Mouse (Mus musculus) midbrain, embryonic 14.5 days (tissue): ENCODE measurements at regions not wholly inside any gene's neighbourhood (a gene's known extent, or its start where the extent isn't known, plus 50 kb on each side); places are given as distances from the start of the nearest gene placed in this dataset.

ENCODE experiments used
- ATAC-seq: fragments of 200-750 bp; cut with Nextera tagmentation; 2 replicates; pipeline ENCODE4 v1.8.0; 2017; ENCODE audit warnings: moderate number of reproducible peaks, moderate library complexity; ENCODE audit not compliant: low FRiP score, low TSS enrichment
- DNase-seq: peaks from one replicate; pipeline ENCODE4 v3.0.0-alpha.2; 2015
- H3K27ac ChIP-seq: fragments of 300-500 bp; sonication (generic); replicated peaks from 2 replicates; pipeline ENCODE4 v1.5.1; 2014; ENCODE audit warnings: mild to moderate bottlenecking, low read depth, low read length, moderate library complexity
- H3K27me3 ChIP-seq: fragments of 300-500 bp; sonication (generic); 2 replicates; pipeline ENCODE4 v1.6.1; 2014; ENCODE audit warnings: low read length, control low read depth, mixed read lengths; ENCODE audit not compliant: control insufficient read depth, insufficient read depth
- H3K36me3 ChIP-seq: fragments of 300-500 bp; sonication (generic); 2 replicates; pipeline ENCODE4 v1.6.1; 2014; ENCODE audit warnings: low read length, control low read depth; ENCODE audit not compliant: control insufficient read depth, insufficient read depth
- H3K4me1 ChIP-seq: fragments of 300-500 bp; sonication (generic); 2 replicates; pipeline ENCODE4 v1.6.1; 2014; ENCODE audit warnings: mild to moderate bottlenecking, antibody characterized with exemption, low read length, control low read depth; ENCODE audit not compliant: control insufficient read depth, insufficient read depth
- H3K4me2 ChIP-seq: fragments of 300-500 bp; sonication (generic); 2 replicates; pipeline ENCODE4 v1.6.1; 2014; ENCODE audit warnings: mild to moderate bottlenecking, low read length, moderate library complexity
- H3K4me3 ChIP-seq: fragments of 300-500 bp; sonication (generic); replicated peaks from 2 replicates; pipeline ENCODE4 v1.5.1; 2014; ENCODE audit warnings: low read depth, low read length
- H3K9ac ChIP-seq: fragments of 300-500 bp; sonication (generic); replicated peaks from 2 replicates; pipeline ENCODE4 v1.6.1; 2014; ENCODE audit warnings: mild to moderate bottlenecking, low read length, moderate library complexity
- H3K9me3 ChIP-seq: fragments of 300-500 bp; sonication (generic); 2 replicates; pipeline ENCODE4 v1.6.1; 2016; ENCODE audit warnings: low read length, control low read depth, mixed read lengths; ENCODE audit not compliant: control insufficient read depth
- WGBS: fragments of 180-500 bp; shearing (Covaris S2); extraction: QIAGEN DNeasy Blood & Tissue Kit; methylation state at CpG from one replicate; pipeline ENCODE4 v1.1.7; 2014; 5-methylcytosine and 5-hydroxymethylcytosine counted together

DNA sequence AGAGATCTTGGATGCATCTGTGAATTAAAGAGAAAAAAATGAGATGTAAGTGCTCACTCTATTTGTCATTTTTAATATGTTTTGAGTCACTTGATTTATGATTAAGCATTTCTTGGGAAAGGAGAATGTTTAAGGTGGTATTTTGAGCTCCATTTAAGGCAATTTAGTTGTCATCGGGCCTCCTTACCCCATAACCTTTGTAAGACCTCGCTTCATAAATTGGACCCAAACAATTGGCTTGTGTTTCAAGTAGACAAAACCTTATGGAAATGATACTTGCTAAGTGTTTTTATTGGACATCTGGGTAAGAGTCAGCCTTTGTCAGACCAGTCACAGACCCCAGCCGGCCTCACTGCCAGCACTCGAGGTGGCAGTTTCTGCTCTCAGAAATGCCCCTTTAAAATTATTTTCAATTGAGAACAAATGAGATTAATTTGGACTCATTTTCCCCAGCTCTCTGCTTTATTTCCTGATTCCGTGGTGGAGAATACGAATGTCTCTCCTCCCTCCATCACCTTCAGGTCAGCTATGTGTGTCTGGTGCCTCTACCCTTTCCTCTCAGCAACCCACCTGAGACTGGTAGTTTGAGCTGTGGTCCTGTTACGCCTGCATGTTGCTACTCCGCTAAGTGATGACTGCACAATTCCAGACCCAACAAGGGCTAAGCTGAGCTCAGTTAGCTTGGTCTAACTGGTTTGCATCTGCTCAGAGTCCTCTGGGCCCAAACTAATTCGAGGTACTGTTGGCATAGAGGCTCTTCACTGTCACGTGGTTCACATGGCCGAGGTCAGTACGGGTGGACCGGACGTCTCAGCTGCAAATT is 78.7 kb upstream of the Veph1 start:
- DNase-seq (no peak), ATAC-seq (no peak)
- Histone ChIP-seq H3K9me3 (no peaks in the 10 kb centered on the region), H3K9ac (no peak overlapping the region), H3K4me1 (no peaks in the 10 kb centered on the region), H3K36me3 (no peaks in the 10 kb centered on the region), H3K4me3 (no peak overlapping the region), H3K27me3 (no peaks in the 10 kb centered on the region), H3K4me2 (no peak overlapping the region), H3K27ac (no peak overlapping the region)
- WGBS: 86% methylated on average over 14 of the region's 14 CpGs

- Histone ChIP-seq H3K27me3 (no peaks in the 10 kb centered on the region), H3K4me3 (no peak overlapping the region), H3K9ac (no peak overlapping the region), H3K9me3 (no peaks in the 10 kb centered on the region), H3K36me3 (no peaks in the 10 kb centered on the region), H3K4me1 (no peaks in the 10 kb centered on the region), H3K27ac (no peak overlapping the region), H3K4me2 (no peak overlapping the region)
- DNase-seq: no peak
- no peak for ATAC-seq
- WGBS: 91% methylated on average over 4 of the region's 4 CpGs
Measured at GRCm38 (mm10) chr3:66374603-66375002, 78.0 kb upstream of the Veph1 start.

DNA sequence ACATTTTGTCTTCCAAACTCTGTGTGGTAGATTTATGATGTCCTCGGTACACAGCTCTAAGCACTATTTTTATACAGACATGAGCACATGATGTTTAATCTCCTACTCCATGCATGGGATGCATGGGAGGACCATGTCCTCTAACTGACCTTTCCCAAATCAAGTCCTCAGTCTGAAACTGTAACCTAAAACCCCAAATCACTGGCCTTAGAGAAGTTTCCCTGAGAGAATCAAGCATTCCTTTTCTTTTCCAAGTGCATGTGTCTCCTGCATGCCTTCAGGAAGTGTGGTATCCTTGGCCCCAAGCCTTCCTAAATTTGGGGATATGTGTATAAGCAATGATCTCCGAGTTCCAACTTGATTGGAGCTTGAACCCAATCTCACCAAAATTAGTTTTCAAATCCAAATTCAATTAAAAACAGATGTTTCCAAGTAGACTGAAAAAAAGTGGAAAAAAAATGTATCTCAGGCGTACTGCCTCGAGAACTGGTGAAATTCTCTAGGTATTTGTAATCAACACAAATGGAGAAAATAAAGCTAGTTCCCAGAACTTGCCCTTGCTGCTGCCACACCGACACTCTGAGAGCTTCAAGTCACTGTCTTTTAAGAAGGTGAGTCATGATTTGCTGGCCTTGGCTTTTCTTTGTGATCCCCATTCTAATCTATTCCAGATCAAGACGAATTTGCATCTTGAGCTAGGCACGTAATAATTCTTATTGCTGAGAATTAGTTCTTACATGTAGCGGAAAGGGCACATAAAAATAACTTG is 77.4 kb upstream of the Veph1 start:
- Histone ChIP-seq H3K9me3 (no peaks in the 10 kb centered on the region), H3K27me3 (no peaks in the 10 kb centered on the region), H3K27ac (no peak overlapping the region), H3K36me3 (no peaks in the 10 kb centered on the region), H3K4me2 (no peak overlapping the region), H3K4me3 (no peak overlapping the region), H3K4me1 (no peaks in the 10 kb centered on the region), H3K9ac (no peak overlapping the region)
- WGBS: 89% methylated on average over 8 of the region's 8 CpGs
- ATAC-seq (no peak), DNase-seq (no peak)
